Mouse (Mus musculus) liver, postnatal 0 days (tissue): ENCODE results near the gene Ugt1a6a.
"Not testable (repeated sequence)": the region's sequence is repeated elsewhere in the genome, so short reads cannot be mapped to it uniquely, and the experiment has no call there.

Experiments used
- CTCF ChIP-seq: sonication (generic); IDR thresholded peaks from 2 replicates; pipeline ENCODE4 v1.5.1; 2016; ENCODE audit warnings: antibody characterized with exemption, low read depth
- EP300 ChIP-seq: IDR thresholded peaks from 2 replicates; pipeline ENCODE4 v1.6.1; 2016; ENCODE audit warnings: antibody characterized with exemption, low read depth, mild to moderate bottlenecking

GRCm38 (mm10) chr1:88145278-88145677, 10.7 kb downstream of the Ugt1a6a start:
- peak; percentile 51 for TF ChIP-seq CTCF
- TF ChIP-seq EP300: not testable (repeated sequence)
